Mouse (Mus musculus): ENCODE measurements around the gene Tnr. TPM values are rescaled to one million over a fixed set of nuclear protein-coding genes. Genes with fewer than 3 reads are reported as not detected.
A peak's percentile ranks its signal among the peaks of the same experiment; 100 is the strongest.

Tnr gene
- polyA plus RNA-seq, 1 experiment = not detected

DNA sequence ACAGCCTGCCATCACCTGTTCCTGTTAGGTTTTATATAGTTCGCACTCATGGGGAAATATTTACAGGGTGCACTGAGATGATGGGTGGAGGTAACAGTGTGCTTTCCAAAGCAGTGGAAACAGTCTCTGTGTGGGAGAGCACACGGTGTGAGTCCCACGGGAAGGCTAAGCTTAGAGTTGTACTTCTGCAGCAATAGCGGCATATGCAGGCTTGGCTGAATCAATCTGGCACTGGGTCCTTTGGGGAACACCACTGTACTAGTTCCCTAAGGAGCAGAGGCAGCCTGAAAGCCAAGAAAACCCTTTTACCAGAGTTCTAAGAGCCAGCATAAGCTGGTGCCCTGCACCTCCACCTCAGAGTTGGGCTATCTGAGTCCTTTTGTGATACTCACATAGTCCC, 115.8 kb downstream of the Tnr start:
- Histone ChIP-seq H3K4me3 (ENCODE audit: insufficient read depth, low read depth, low read length) (no peak overlapping the region), H3K4me1 (ENCODE audit: control insufficient read depth, insufficient read depth, low read length) (no peaks in the 10 kb centered on the region), H3K27ac (ENCODE audit: insufficient read depth, low read depth, low read length) (no peak overlapping the region)
- TF ChIP-seq POLR2A (IDR thresholded peaks at IDR 0.05; ENCODE audit: insufficient read depth, low read depth, low read length) = no peak
- TF ChIP-seq CTCF (IDR thresholded peaks at IDR 0.05; ENCODE audit: insufficient read depth, low read depth, low read length) = no peak
- WGBS = 88% methylated on average over 4 of the region's 4 CpGs

GRCm38 (mm10) chr1:159645719-159646118, 122.2 kb downstream of the Tnr start:
- Histone ChIP-seq H3K4me1 (ENCODE audit: control insufficient read depth, insufficient read depth, low read length) (no peaks in the 10 kb centered on the region), H3K4me3 (ENCODE audit: insufficient read depth, low read depth, low read length) (no peak overlapping the region), H3K27ac (ENCODE audit: insufficient read depth, low read depth, low read length) (no peak overlapping the region)
- 94% methylated on average over 4 of the region's 4 CpGs for WGBS
- TF ChIP-seq CTCF (IDR thresholded peaks at IDR 0.05; ENCODE audit: insufficient read depth, low read depth, low read length) (no peak), POLR2A (IDR thresholded peaks at IDR 0.05; ENCODE audit: insufficient read depth, low read depth, low read length) (no peak)

DNA sequence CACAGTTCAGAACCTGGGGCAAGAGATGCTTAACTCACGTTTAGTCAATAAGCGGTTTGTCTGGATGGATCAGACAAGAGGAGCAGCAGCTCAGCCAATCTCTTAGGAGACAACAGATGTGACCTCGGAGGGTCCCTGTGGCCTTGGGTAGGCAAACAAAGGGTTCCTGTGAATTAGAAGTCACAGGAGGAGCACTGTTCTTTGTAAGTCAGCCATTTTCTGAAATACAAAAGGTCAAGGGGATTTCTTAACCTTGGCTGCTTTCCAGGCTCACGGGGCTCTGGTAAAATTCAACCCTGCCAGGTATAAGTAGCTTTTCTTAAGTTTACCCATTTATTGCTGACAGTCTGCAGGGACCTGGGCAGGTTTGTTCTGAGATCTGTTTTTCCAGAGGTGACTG, 126.9 kb downstream of the Tnr start:
- Histone ChIP-seq H3K4me1 (ENCODE audit: control insufficient read depth, insufficient read depth, low read length) (no peaks in the 10 kb centered on the region), H3K27ac (ENCODE audit: insufficient read depth, low read depth, low read length) (no peak overlapping the region), H3K4me3 (ENCODE audit: insufficient read depth, low read depth, low read length) (no peak overlapping the region)
- TF ChIP-seq CTCF (IDR thresholded peaks at IDR 0.05; ENCODE audit: insufficient read depth, low read depth, low read length) (no peak), POLR2A (IDR thresholded peaks at IDR 0.05; ENCODE audit: insufficient read depth, low read depth, low read length) (no peak)
- WGBS = 78% methylated on average over 4 of the region's 4 CpGs

GRCm38 (mm10) chr1:159655241-159655640, 131.7 kb downstream of the Tnr start:
- H3K4me1 ChIP-seq (ENCODE audit: control insufficient read depth, insufficient read depth, low read length) = peaks cover 8% of the 10 kb centered on the region
- WGBS = 95% methylated on average over 3 of the region's 3 CpGs
- H3K27ac ChIP-seq (ENCODE audit: insufficient read depth, low read depth, low read length) = no peak overlapping the region
- no peak overlapping the region for H3K4me3 ChIP-seq (ENCODE audit: insufficient read depth, low read depth, low read length)
- TF ChIP-seq POLR2A (IDR thresholded peaks at IDR 0.05; ENCODE audit: insufficient read depth, low read depth, low read length) = no peak
- no peak for TF ChIP-seq CTCF (IDR thresholded peaks at IDR 0.05; ENCODE audit: insufficient read depth, low read depth, low read length)

DNA sequence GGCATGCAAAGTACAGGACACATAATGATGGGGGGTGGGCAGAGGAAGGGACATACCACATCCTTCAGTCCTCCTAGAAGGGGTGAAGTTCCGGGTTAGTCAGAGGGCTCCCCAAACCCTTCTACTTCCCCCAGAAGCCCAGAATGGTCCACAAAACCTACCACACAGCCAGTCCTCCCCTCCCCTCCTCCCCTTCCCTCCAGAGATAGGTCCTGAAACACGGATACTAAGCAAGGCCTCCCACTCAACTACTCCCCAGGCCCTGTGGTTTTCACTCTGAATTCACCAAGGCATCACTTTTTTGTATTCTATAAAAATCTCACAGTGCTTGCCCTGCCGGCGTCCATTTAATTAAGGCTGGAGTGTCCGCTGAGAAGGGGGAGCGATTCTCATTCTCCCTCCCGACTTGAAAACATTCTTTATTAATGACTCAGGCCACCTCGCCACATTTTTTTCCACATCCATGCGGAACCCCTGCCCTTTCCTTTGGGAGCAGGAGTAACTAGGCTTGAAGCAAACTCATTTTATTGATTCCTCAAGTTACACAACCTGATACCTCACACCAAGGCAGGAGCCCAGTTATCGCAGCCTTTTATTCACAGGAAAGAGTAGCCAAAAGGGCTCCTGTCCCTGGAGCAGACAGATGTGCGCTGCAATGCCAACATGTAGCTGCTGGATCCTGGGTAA, 134.4 kb downstream of the Tnr start:
- WGBS = 60% methylated on average over 11 of the region's 11 CpGs
- Histone ChIP-seq H3K4me1 (ENCODE audit: control insufficient read depth, insufficient read depth, low read length) (peaks cover 8% of the 10 kb centered on the region), H3K27ac (ENCODE audit: insufficient read depth, low read depth, low read length) (no peak overlapping the region), H3K4me3 (ENCODE audit: insufficient read depth, low read depth, low read length) (no peak overlapping the region)
- TF ChIP-seq CTCF (IDR thresholded peaks at IDR 0.05; ENCODE audit: insufficient read depth, low read depth, low read length) (no peak), POLR2A (IDR thresholded peaks at IDR 0.05; ENCODE audit: insufficient read depth, low read depth, low read length) (no peak)

- WGBS = 67% methylated on average over 6 of the region's 6 CpGs
- Histone ChIP-seq H3K4me1 (ENCODE audit: control insufficient read depth, insufficient read depth, low read length) (peaks cover 8% of the 10 kb centered on the region), H3K4me3 (ENCODE audit: insufficient read depth, low read depth, low read length) (no peak overlapping the region), H3K27ac (ENCODE audit: insufficient read depth, low read depth, low read length) (0 out of 2 replicates have a peak overlapping the region, but pooled peaks have one; percentile 20)
- TF ChIP-seq POLR2A (IDR thresholded peaks at IDR 0.05; ENCODE audit: insufficient read depth, low read depth, low read length) = no peak
- TF ChIP-seq CTCF (IDR thresholded peaks at IDR 0.05; ENCODE audit: insufficient read depth, low read depth, low read length) = no peak
Measured at GRCm38 (mm10) chr1:159660620-159661501, 137.3 kb downstream of the Tnr start.

DNA sequence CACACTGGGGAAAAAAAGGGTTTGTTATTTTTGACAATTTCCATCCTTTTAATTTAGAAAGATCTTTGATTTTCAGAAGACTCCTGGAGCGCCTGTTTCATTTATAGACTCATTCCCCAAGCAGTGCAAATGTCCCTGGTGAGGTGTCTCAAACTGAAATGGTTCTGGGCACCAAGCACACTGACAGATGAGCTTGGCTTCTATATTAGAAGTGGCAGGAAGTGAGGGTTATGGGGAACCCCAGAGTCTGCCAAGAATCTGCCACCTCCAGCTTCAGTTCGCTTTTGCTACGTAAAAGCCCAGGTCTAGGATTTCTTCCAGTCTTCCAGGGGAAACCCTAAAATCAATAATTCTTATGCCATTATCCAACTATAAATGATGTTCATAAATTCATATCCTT, 140.9 kb downstream of the Tnr start:
- no peak overlapping the region for H3K4me3 ChIP-seq (ENCODE audit: insufficient read depth, low read depth, low read length)
- H3K4me1 ChIP-seq (ENCODE audit: control insufficient read depth, insufficient read depth, low read length) = no peaks in the 10 kb centered on the region; the same call in 1 of the 2 replicates
- TF ChIP-seq POLR2A (IDR thresholded peaks at IDR 0.05; ENCODE audit: insufficient read depth, low read depth, low read length) (no peak), CTCF (IDR thresholded peaks at IDR 0.05; ENCODE audit: insufficient read depth, low read depth, low read length) (no peak)
- 90% methylated on average over 3 of the region's 3 CpGs for WGBS
- H3K27ac ChIP-seq (ENCODE audit: insufficient read depth, low read depth, low read length) = no peak overlapping the region

DNA sequence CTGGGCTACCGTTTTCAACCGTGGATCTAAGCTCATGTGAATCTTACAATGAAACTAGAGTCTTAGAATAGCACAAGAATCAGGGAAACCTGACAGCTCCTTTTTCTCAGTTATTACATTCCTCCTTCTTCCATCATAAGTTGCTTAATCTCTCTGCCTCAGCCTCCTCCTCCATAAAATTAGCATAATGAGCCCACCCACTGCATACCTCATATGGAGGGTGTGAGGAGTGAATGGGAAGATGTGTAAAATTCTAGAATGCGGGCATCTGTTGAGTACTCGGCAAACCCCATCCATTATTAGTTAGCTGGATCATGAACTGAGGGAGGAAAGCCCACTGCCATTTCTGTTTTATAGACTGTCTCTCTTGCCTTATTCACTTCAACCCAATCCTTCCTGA, 141.4 kb downstream of the Tnr start:
- no peak overlapping the region for H3K27ac ChIP-seq (ENCODE audit: insufficient read depth, low read depth, low read length)
- TF ChIP-seq CTCF (IDR thresholded peaks at IDR 0.05; ENCODE audit: insufficient read depth, low read depth, low read length) = no peak
- TF ChIP-seq POLR2A (IDR thresholded peaks at IDR 0.05; ENCODE audit: insufficient read depth, low read depth, low read length) = no peak
- WGBS = 85% methylated on average over 4 of the region's 4 CpGs
- no peak overlapping the region for H3K4me3 ChIP-seq (ENCODE audit: insufficient read depth, low read depth, low read length)
- no peaks in the 10 kb centered on the region; the same call in 1 of the 2 replicates for H3K4me1 ChIP-seq (ENCODE audit: control insufficient read depth, insufficient read depth, low read length)

DNA sequence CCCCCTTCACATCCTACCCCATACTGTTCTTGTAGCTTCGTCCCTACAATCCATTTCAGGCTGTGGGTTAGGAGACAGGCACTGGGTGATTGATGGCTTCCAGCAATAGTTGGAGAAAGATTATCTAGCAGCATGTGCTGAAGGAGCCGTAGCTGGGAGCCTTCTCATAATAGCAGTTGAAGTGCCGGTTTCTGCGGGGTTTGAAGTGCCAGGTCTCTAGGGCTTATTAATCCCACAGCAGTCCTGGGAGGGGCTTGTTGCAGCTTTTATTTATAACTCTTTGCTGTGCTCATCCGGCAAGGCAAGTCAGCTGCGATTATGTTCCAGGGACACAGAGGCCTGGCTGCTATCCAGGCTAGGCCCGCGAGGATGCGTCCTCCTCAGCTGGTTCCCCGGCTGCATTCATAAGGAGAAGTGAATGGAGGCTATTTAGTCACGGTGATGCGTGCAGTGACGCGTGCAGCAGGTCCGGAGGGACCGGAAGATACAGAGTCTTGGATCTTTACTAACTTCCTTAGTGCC, 147.1 kb downstream of the Tnr start:
- H3K4me3 ChIP-seq (ENCODE audit: insufficient read depth, low read depth, low read length) = no peak overlapping the region
- TF ChIP-seq CTCF (IDR thresholded peaks at IDR 0.05; ENCODE audit: insufficient read depth, low read depth, low read length) (no peak), POLR2A (IDR thresholded peaks at IDR 0.05; ENCODE audit: insufficient read depth, low read depth, low read length) (no peak)
- 5% methylated on average over 16 of the region's 16 CpGs for WGBS

More for the DNA sequence above, 147.1 kb downstream of the Tnr start:
- Histone ChIP-seq H3K4me1 (ENCODE audit: control insufficient read depth, insufficient read depth, low read length) (peaks cover 7% of the 10 kb centered on the region; the same call in 1 of the 2 replicates), H3K27ac (ENCODE audit: insufficient read depth, low read depth, low read length) (no peak overlapping the region)
